Mouse (Mus musculus) Patski (cell line): ENCODE results near the gene Tns1. TPM values are rescaled to one million over a fixed set of nuclear protein-coding genes. Genes with fewer than 3 reads are reported as not detected.

ENCODE experiments used
- ATAC-seq: fragments of 100-300 bp; one replicate; pipeline ENCODE4 v1.8.0; 2021
- CTCF ChIA-PET: fragments of 350-600 bp; sonication (Branson Sonifier 250); formaldehyde crosslinking; loops from one replicate; lab custom pipeline; 2022; ENCODE audit warnings: inconsistent platforms; lab: Charles Lee
- POLR2A ChIA-PET: fragments of 350-600 bp; sonication (Branson Sonifier 250); formaldehyde crosslinking; loops from one replicate; lab custom pipeline; 2022; ENCODE audit warnings: antibody characterized with exemption, inconsistent platforms; lab: Charles Lee
- DNase-seq: peaks from one replicate; pipeline ENCODE4 v3.0.0-alpha.2; 2011; ENCODE audit warnings: low read depth, low spot score
- H3K27me3 ChIP-seq: fragments of 371-371 bp; one replicate; pipeline ENCODE4 v1.5.1; 2021
- CTCF ChIP-seq: fragments of 100-300 bp; IDR thresholded peaks from one replicate; pipeline ENCODE4 v1.5.1; 2021
- in situ Hi-C: fragments of 300-500 bp; cut with MboI; formaldehyde crosslinking; loops from 3 replicates; pipeline ENCODE4 v1.11.1; 2018; ENCODE audit warnings: low pct_unique_long_range_greater_than_20kb, mixed read lengths
- polyA plus RNA-seq: library from polyadenylated mRNA; unstranded; gene quantifications from one replicate; pipeline ENCODE4 v1.2.3, GENCODE M21; 2021

The Tns1 gene
- polyA plus RNA-seq, 1 experiment from 2014 or later, result 393 TPM

DNA sequence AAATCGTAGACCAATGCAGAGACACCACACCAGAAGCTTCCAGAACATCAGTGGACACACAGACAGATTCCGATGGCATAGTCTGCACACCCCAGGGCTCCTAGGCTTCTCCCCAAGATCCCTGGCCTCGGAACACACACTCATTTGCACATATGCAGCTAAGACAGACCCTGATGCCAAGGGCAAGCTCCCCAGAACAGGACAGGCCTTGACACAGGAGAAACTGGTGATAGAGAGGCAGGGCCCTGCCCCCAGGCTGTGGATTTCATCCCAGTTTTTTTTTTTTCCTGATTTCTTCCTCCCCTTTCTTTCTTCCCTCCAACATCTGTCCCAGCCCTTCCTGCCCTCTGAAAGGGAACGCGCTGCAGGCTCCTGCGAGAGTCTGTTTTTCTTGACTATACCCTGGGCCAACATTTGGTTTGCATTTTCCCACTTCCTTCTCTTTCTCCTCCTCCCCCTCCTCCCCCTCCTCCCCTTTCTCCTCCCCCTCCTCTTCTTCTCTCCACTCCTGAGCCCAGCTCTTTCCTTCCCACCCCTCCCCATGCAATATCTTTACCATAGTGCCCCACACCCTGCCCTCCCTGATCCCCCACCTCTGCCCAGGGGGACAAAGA lies 32.5 kb downstream of the Tns1 start:
- ChIA-PET CTCF (no interaction called here), POLR2A (interaction anchor here (0.6 kb wide), 1 partner anchor 106 kb away, joined by 3 read pairs; no protein-coding TSS in a partner anchor)
- TF ChIP-seq CTCF, result no peak
- DNase-seq, result no peak
- in situ Hi-C loops, result no loop called here
- no peaks in the 10 kb centered on the region for H3K27me3 ChIP-seq
- ATAC-seq, result no peak

DNA sequence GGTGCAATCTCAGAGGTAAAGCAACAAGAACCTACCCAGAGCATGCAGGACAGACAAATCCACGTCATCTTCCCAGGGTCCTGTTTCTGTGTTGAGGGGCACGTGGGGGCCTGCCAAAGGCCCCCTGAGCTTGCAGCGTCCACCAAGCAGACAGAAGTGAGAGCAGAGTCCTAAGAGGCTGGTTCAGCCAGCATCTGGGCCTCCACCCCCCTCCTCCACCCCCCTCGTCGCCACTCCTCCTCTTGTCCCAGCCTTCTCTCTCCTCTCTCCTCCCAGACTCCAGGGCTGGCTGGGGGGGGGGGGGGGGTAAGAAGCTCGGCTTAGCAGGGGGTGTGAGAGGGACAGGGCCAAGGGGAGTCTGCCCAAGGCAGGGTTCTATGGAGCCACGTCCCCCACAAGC lies 33.1 kb downstream of the Tns1 start:
- ATAC-seq, result no peak
- ChIA-PET CTCF (no interaction called here), POLR2A (interaction anchor here (0.6 kb wide), 1 partner anchor 106 kb away, joined by 3 read pairs; no protein-coding TSS in a partner anchor)
- no peak for DNase-seq
- no peaks in the 10 kb centered on the region for H3K27me3 ChIP-seq
- in situ Hi-C loops, result no loop called here
- no peak for TF ChIP-seq CTCF

DNA sequence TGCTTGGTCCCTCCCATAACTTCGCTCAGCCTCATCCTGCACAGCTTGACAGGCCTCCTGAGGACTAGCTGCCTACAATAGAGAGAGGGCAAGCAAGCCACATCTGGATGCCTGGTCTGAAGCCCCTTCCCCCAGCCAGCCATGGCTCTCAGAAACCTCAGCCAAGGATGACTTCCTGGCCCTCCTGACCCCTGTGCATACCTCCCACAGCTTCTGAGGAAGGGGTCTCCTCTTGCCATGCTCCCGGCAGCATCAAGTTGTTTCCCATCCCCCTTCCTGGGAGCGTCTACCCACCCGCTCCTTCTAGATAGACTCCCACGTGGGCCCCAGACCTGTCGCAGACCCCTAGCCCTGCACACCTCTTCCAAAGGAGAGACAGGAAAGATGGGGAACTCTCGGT lies 33.9 kb downstream of the Tns1 start:
- no peak for TF ChIP-seq CTCF
- in situ Hi-C loops, result no loop called here

DNA sequence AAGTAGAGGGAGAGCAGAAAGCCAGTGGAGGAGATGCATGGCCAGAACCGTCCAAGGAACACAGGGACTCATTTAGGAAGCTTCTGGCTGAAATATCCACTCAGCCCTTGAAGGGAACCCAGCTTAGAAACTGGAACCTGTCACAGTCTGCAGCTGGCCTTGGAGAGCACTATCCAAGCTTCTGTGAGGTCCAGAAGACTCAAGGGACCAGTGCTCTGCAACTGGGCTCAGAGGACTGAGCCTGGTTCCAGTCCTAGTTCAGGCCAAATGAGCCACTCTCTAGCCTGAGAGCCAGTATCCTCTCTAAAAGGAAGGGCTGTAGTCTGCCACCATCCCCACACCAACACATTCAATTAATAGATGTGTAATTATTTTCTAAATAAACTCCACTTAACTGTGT lies 35.7 kb downstream of the Tns1 start:
- ChIA-PET POLR2A (no interaction called here), CTCF (interaction anchor here (0.8 kb wide), 1 partner anchor 187 kb away, joined by 4 read pairs; no protein-coding TSS in a partner anchor)
- no peaks in the 10 kb centered on the region for H3K27me3 ChIP-seq
- no peak for TF ChIP-seq CTCF
- in situ Hi-C loops, result no loop called here
- ATAC-seq, result no peak
- no peak for DNase-seq

More for the DNA sequence above, 33.9 kb downstream of the Tns1 start:
- ATAC-seq, result no peak
- POLR2A ChIA-PET, result no interaction called here
- CTCF ChIA-PET, result no interaction called here
- no peak for DNase-seq
- H3K27me3 ChIP-seq, result no peaks in the 10 kb centered on the region

DNA sequence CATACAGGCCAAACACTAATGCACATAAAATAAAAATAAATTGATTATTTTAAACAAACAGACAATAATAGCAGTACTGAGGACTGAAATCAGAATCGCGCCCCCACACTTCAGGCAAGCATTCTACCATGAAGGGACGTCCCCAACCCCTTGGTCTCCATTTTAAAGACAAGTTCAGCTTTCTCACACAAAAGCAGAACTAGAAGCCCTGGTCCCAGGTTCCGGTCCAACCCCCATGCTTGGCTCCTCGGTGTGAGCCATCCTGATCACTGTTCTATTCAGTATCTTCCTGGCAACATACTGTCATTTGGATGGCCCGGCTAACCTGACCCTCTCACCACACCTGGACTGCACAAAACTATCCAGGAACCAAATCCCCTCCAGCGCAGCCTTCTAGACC lies 38.7 kb downstream of the Tns1 start:
- POLR2A ChIA-PET, result no interaction called here

DNA sequence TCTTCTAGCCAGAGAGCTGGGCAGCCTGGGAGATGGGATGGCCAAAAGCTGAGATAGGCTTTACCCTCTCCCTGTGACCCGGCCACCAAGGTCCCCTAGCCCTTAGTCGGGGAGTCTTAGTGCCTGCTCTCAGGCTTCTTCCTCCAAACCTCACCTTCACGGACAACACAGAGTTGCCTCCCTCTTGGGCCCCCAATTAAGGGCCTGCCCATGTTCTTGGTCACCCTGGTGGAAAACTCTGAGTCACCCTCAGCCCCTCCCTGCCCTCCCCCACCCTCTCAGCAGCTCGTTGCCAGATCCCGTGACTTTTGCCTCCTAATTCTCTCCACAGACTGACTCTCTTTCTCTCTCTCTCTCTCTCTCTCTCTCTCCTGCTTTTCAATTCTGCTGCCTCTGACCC lies 39.5 kb downstream of the Tns1 start:
- H3K27me3 ChIP-seq, result no peaks in the 10 kb centered on the region
- POLR2A ChIA-PET, result no interaction called here
- CTCF ChIA-PET, result interaction anchor here (1.2 kb wide), 1 partner anchor 47 kb away, joined by 4 read pairs; no protein-coding TSS in a partner anchor
- DNase-seq, result no peak
- no peak for TF ChIP-seq CTCF
- ATAC-seq, result no peak
- in situ Hi-C loops, result no loop called here

More for the DNA sequence above, 38.7 kb downstream of the Tns1 start:
- CTCF ChIA-PET, result no interaction called here
- no peak for DNase-seq
- no peaks in the 10 kb centered on the region for H3K27me3 ChIP-seq
- in situ Hi-C loops, result no loop called here
- no peak for ATAC-seq
- no peak for TF ChIP-seq CTCF

DNA sequence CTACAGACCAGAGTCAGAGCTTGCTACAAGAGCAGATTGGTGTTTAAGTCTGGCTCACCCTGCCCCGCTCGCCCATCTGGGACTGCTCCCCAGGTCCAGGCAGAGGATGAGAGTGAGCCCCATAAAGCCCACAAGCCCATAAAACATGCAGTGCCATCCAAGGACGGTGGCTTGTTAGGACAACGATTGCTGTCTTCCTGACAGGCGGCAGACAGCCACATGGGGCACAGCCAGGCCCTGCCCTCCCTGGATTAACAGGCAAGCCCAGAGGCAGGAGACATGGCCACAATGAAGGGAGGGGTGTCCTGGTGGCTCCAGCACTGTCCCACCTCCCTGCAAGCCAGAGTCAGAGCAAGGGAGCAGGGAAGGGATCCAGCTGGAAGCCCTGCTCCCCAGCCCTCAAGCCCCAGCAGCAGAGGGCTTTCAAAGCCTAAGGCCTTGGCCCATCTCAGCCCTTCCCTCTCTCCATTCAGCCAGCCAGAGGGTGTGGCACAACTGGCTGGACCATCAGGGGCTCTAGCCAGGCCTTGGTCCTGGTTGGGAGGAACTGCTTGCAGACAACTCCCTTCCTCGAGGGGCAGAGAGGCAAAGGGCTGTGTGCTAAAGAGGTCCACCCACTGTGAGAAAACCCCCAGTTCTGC lies 40.1 kb downstream of the Tns1 start:
- CTCF ChIA-PET, result interaction anchor here (1.0 to 3.7 kb wide), 4 partner anchors 11 to 183 kb away, joined by 4 to 18 read pairs (median 6); no protein-coding TSS in a partner anchor
- no peak for TF ChIP-seq CTCF
- ATAC-seq, result no peak
- DNase-seq, result no peak
- H3K27me3 ChIP-seq, result no peaks in the 10 kb centered on the region
- in situ Hi-C loops, result no loop called here
- POLR2A ChIA-PET, result no interaction called here

DNA sequence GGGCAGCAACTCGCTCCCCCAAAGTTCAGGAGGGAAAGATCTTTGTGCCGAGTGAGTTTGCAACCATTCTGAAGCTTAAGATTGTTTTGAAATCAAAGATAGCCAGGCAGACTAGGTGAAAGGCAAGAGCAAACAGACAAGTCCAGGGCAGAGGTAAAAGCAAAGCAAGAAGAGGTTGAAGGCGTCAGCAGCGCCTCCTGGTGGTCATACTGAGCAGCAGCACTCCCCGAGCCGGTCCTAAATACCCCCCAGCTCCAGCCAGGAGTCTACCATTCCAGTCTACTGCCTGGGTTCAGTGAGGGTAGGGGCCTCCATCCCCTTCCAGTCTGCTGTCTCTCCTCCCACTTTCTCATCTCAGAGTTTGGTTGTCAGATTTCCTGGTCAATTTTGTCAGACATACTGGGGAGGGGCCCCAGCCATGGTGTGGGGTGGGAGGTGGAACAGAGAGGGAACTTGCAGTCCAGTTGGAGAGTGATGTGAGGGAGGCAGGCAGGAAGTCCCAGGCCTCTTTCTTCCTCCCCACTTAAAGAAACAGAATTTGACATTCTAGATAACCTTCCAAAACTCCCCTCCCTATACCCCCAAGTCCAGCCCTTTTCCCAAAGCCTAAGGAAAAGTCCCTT lies 41.3 kb downstream of the Tns1 start:
- H3K27me3 ChIP-seq, result no peaks in the 10 kb centered on the region
- in situ Hi-C loops, result no loop called here
- TF ChIP-seq CTCF, result no peak
- CTCF ChIA-PET, result interaction anchor here (1.0 to 3.7 kb wide), 17 partner anchors 11 to 188 kb away, joined by 3 to 18 read pairs (median 4); no protein-coding TSS in a partner anchor
- ATAC-seq (no peak), DNase-seq (no peak)
- POLR2A ChIA-PET, result interaction anchor here (1.1 kb wide), 1 partner anchor 22 kb away, joined by 4 read pairs; no protein-coding TSS in a partner anchor

DNA sequence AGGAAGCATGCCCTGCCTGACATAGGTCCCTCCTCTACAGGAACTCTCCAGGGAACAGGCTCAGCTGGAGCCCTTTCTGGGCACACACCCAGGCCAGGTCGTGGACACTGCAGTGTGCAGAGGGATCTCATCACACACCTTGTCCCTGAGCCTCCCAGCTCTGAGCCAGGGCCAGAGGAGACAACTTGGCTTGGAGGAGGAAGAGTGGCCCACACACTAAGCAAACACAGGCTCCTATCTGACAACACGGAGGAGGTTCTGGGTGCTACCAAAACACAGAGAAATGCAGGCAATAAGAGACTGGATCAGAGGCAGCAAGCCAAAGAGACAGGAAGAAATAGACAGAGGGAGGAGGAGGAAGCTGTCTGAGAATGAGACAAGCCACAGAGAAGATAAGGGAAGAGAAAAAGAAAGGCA lies 42.7 kb downstream of the Tns1 start:
- ChIA-PET CTCF (interaction anchor here (0.7 to 3.7 kb wide), 8 partner anchors 12 to 180 kb away, joined by 3 to 18 read pairs (median 4); partner anchors contain the start of gene Rufy4), POLR2A (interaction anchor here (0.7 to 1.0 kb wide), 2 partner anchors 174 to 180 kb away, joined by 3 read pairs; no protein-coding TSS in a partner anchor)
- no peak for ATAC-seq
- in situ Hi-C loops, result no loop called here
- TF ChIP-seq CTCF, result no peak
- H3K27me3 ChIP-seq, result no peaks in the 10 kb centered on the region
- no peak for DNase-seq

DNA sequence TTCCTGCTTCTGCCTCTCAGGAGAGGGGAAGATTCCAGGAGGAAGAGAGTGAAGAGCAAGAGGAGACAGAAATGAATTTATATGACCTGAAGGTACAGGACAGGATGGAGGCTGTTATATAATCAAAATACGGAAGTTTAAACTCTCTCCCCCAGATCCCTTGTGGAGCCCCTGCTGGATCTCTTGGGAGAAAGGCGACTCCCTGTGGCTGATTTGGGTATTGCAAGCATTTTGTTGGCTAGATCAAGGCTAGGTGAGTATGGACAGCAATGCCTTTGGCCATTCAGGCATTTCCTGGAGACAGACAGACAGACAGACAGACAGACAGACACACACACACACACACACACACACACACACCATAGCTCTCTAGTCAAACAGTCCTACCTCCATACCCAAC lies 46.9 kb downstream of the Tns1 start:
- peak; percentile 62 for DNase-seq
- CTCF ChIA-PET, result interaction anchor here (1.1 to 1.2 kb wide), 3 partner anchors 48 to 176 kb away, joined by 3 to 5 read pairs (median 4); no protein-coding TSS in a partner anchor
- ATAC-seq, result no peak
- POLR2A ChIA-PET, result no interaction called here
- in situ Hi-C loops, result loop anchor here (5.0 kb wide), 3 partner anchors 40 to 175 kb away; no protein-coding TSS in a partner anchor
- H3K27me3 ChIP-seq, result no peaks in the 10 kb centered on the region
- no peak for TF ChIP-seq CTCF
